Mouse (Mus musculus): ENCODE data around the gene Dennd6a. TPM values are rescaled to one million over a fixed set of nuclear protein-coding genes. Genes with fewer than 3 reads are reported as not detected.
"Not testable (repeated sequence)": the region's sequence is repeated elsewhere in the genome, so short reads cannot be mapped to it uniquely, and the experiment has no call there.

The Dennd6a gene
- total RNA-seq, 4 experiments from 2014 or later: 6.1 to 7.3 (median 6.6) TPM

DNA sequence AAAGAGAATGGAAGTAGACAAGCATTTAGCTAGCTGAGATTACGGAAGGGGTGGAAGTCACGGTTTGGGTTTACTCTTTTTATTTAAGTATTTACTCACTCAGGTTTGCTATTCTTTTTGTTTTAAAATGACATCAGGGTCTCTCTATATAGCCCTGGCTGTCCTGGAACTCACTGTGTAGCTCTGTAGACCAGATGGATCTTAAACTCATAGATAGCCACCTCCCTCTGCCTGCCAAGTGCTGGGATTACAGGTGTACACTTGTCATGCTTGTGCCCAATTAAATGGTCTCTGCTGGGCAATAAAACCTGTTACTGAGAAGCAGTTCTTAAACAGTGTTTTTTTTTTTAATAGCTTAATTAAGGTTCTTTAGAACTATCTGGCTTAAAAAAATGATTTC, 66.3 kb downstream of the Dennd6a start:
- DNase-seq (ENCODE audit: low spot score in 2 of 2): no peak

- no peak for DNase-seq (ENCODE audit: low spot score in 2 of 2)
Observed at GRCm38 (mm10) chr14:26643006-26643624, 69.5 kb downstream of the Dennd6a start.

- no peak for DNase-seq (ENCODE audit: low spot score in 2 of 2)
Observed at GRCm38 (mm10) chr14:26645989-26646650, 72.5 kb downstream of the Dennd6a start.

GRCm38 (mm10) chr14:26647811-26648210, 74.2 kb downstream of the Dennd6a start:
- no peak for DNase-seq (ENCODE audit: low spot score in 2 of 2)

DNA sequence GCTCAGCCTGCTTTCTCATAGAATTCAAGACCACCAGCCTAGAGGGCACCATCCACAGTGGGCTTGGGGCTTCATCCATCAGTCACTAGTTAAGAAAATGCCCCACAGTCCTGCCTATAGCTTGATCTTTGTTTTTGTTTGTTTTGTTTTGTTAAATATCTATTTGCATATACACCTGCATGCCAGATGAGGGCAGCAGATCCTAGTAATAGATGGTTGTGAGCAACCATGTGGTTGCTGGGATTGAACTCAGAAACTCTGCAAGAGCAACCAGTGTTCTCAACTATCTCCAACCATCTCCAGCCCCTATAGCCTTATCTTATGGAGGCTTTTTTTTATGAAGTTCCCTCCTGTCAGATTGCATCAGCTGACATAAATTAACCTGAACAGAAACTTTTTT, 78.2 kb downstream of the Dennd6a start:
- no peak for DNase-seq (ENCODE audit: low spot score in 2 of 2)

- DNase-seq (ENCODE audit: low spot score in 2 of 2): no peak
Observed at GRCm38 (mm10) chr14:26658178-26658577, 84.5 kb downstream of the Dennd6a start.

DNA sequence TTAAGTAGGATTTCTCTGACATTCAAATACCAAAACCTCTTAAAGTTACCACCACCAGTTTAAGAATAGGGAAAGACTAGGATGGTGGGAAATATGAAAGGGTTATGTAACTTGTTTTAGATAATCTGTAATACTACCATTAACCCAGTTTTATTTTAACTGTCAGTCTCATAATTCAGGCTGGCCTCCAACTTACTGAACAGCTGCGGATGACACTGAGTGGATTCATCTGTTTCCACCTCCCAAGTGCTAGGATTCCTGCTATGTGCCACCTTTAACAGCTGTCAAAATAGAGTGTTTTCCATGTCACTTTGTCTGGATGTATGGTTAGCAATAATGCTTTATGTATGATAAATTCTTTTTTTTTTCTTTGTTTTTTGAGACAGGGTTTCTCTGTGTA, 86.6 kb downstream of the Dennd6a start:
- DNase-seq (ENCODE audit: low spot score in 2 of 2): no peak

- no peak for DNase-seq (ENCODE audit: low spot score in 2 of 2)
Observed at GRCm38 (mm10) chr14:26662016-26662415, 88.4 kb downstream of the Dennd6a start.

- no peak for DNase-seq (ENCODE audit: low spot score in 2 of 2)
Observed at GRCm38 (mm10) chr14:26662488-26662887, 88.8 kb downstream of the Dennd6a start.

DNA sequence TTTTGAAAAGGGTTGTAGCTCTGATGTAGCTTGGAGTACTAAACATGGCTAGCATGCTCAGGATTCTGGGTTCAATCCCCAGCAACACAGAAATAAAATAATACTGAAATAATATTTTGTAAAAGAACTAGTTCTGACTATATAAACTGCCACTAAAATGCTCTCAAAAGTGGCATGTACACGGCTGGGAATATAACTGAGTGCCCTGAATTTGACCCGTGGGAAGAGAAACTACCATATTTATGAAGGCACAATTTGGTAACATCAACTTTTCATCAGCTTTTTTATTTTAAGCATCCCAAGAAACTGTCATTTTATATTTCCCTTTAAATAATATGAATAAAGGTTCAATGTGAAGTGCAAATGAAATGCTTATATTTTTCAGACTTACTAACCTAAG, 90.2 kb downstream of the Dennd6a start:
- no peak for DNase-seq (ENCODE audit: low spot score in 2 of 2)

DNA sequence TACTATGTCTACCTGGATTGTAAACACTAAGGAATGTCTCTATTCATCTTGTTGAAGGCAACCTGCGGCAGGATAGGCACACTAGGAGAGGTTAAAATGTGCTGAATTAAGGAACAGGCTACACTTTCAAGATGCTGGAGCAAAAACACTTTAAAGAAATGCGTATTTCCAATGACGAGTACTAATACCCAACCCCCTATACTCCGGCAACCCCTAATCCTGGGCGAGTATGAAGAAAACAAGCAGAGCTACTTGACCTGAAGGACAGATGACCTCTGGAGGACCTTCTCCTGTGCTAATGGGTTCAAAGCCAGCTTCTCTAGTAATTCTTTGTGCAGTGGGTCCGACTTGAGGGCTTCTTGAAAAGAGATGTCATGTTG, 94.3 kb downstream of the Dennd6a start:
- no peak for DNase-seq (ENCODE audit: low spot score in 2 of 2)

- peak in 1 of 2 experiments; percentile 16 for DNase-seq (ENCODE audit: low spot score in 2 of 2)
Observed at GRCm38 (mm10) chr14:26668371-26669291, 95.0 kb downstream of the Dennd6a start.

DNA sequence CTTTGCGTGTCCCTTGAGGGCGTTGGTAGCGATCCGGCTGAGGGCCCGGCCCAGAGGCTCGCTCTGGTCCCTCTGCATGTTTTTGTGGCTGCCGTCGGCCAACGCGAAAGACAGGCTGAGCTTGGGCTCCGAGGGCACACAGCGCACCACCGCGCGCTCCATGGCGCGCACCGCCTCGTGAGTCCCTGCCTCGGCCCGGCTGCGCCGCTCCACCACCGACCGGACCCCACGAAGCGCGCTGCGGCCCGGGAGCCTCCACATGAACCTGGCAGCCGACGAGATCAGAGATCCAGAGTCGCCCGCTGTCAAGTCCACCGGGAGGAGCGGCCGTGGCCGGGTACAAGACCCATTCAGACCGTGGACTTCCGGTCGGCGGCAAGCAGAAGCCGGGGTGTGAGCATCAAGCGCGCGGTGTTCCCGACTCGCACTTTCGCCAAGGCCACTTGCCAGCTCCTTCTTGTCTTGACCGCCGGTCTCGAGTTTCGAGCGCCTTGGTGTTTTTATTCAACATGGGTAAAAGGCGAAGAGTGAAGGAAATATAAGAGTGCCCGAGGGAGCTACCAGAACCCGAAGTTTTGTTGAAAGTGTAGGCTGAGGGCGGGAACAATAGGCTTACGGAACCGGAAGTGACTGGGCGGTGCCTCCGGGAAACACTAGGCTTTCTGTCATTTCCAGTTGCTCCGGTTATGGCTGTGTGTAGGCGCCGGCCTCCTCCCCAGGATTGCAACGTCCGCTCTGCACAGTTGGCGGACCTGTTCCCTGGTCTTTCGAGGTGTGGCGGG, 95.8 kb downstream of the Dennd6a start, which contains the start of gene Pde12:
TSS of gene Pde12 (minus strand) at position 592 of the 782 bp plus-strand sequence.
- peak; percentile 82 to 83 for DNase-seq (ENCODE audit: low spot score in 2 of 2)

DNA sequence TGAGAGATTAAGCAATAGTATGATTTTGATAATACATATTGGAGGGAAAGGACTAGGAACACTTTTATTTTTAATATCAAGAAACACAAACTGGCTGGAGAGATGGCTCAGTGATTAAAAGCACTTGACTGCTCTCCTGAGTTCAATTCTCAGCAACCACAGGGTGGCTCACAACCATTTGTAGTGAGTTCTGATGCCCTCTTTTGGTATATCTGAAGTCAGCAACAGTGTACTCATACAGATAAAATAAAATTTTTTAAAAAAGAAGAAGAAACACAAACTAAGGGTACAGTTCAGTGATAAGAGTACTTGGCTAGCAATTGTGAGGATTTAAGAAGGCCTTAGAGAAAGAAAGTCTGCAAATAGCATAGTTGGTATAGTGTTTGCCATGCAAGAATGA, 97.3 kb downstream of the Dennd6a start:
- no peak for DNase-seq (ENCODE audit: low spot score in 2 of 2)

GRCm38 (mm10) chr14:26671870-26672615, 98.4 kb downstream of the Dennd6a start:
- not testable (repeated sequence) for DNase-seq (ENCODE audit: low spot score in 2 of 2)

- DNase-seq (ENCODE audit: low spot score in 2 of 2): not testable (repeated sequence)
Observed at GRCm38 (mm10) chr14:26674476-26675169, 101.0 kb downstream of the Dennd6a start.

GRCm38 (mm10) chr14:26675371-26675770, 101.7 kb downstream of the Dennd6a start:
- no peak for DNase-seq (ENCODE audit: low spot score in 2 of 2)

GRCm38 (mm10) chr14:26675791-26676190, 102.1 kb downstream of the Dennd6a start:
- no peak for DNase-seq (ENCODE audit: low spot score in 2 of 2)
